Mouse (Mus musculus) midbrain, embryonic 15.5 days (tissue): ENCODE measurements at regions not wholly inside any gene's neighbourhood (a gene's known extent, or its start where the extent isn't known, plus 50 kb on each side); places are given as distances from the start of the nearest gene placed in this dataset.

Experiments used
- ATAC-seq: fragments of 200-750 bp; cut with Nextera tagmentation; replicated peaks from 2 replicates; pipeline ENCODE4 v1.8.0; 2017; ENCODE audit warnings: moderate TSS enrichment
- H3K27ac ChIP-seq: fragments of 300-500 bp; sonication (generic); 2 replicates; pipeline ENCODE4 v1.5.1; 2015; ENCODE audit warnings: mild to moderate bottlenecking, inconsistent platforms
- H3K27me3 ChIP-seq: fragments of 300-500 bp; sonication (generic); replicated peaks from 2 replicates; pipeline ENCODE4 v1.6.1; 2015; ENCODE audit warnings: inconsistent platforms
- H3K36me3 ChIP-seq: fragments of 300-500 bp; sonication (generic); replicated peaks from 2 replicates; pipeline ENCODE4 v1.6.1; 2015; ENCODE audit warnings: inconsistent platforms
- H3K4me1 ChIP-seq: fragments of 300-500 bp; sonication (generic); 2 replicates; pipeline ENCODE4 v1.6.1; 2015; ENCODE audit warnings: inconsistent platforms
- H3K4me2 ChIP-seq: fragments of 300-500 bp; sonication (generic); 2 replicates; pipeline ENCODE4 v1.6.1; 2015; ENCODE audit warnings: inconsistent platforms, mild to moderate bottlenecking, moderate library complexity
- H3K4me3 ChIP-seq: fragments of 300-500 bp; sonication (generic); 2 replicates; pipeline ENCODE4 v1.5.1; 2015; ENCODE audit warnings: mild to moderate bottlenecking, inconsistent platforms
- H3K9ac ChIP-seq: fragments of 300-500 bp; sonication (generic); 2 replicates; pipeline ENCODE4 v1.6.1; 2015; ENCODE audit warnings: mild to moderate bottlenecking, inconsistent platforms
- H3K9me3 ChIP-seq: fragments of 300-500 bp; sonication (generic); 2 replicates; pipeline ENCODE4 v1.6.1; 2016; ENCODE audit warnings: inconsistent platforms
- WGBS: fragments of 180-500 bp; shearing (Covaris S2); methylation state at CpG from one replicate; pipeline ENCODE4 v1.1.7; 2015; ENCODE audit warnings: mixed read lengths; 5-methylcytosine and 5-hydroxymethylcytosine counted together

DNA sequence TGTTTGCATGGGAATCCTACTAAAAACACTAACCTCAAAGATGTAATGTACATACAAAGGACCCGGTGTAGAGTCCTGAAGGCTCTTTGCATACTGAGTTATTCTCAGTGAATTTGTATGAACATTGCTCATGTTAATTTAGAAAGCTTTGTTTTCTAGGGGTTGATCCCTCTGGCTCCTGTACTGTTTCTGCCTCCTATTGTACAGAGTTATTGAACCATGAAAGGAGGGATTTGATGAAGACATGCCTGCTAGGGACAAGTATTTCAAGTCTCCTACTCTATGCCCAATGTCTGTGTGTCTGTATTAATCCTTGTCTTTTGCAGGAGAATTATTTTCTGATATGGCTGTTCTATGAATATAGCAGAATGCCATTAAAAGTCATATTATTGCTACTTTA lies 1425.1 kb downstream of the Fam181b start:
- no peak overlapping the region for H3K4me3 ChIP-seq
- WGBS, result 37% methylated on average over 1 of the region's 1 CpGs

DNA sequence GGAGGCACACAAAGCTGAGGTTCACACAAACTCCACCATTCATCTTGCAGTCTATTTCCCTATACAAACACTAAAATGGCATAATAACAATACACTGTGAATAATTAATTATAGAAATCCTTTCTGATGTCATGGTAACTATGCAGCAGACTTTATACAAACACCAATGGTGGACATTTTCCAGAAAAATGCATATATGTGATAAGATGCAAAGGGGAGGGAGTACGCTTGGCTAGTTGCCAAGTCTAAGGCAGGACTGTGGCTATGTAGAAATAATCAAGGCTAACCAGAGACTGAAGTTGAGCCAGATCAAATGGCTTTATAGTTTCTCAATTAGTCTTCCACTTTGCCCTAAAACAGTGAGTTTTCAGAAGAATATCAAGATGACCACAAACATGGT lies 1437.3 kb downstream of the Fam181b start:
- WGBS, result 87% methylated on average over 1 of the region's 1 CpGs
- no peak for ATAC-seq
- Histone ChIP-seq H3K27ac (no peak overlapping the region), H3K9me3 (no peaks in the 10 kb centered on the region; the same call in none of the 2 replicates), H3K4me1 (no peaks in the 10 kb centered on the region), H3K36me3 (no peaks in the 10 kb centered on the region), H3K4me3 (no peak overlapping the region), H3K9ac (no peak overlapping the region), H3K4me2 (no peak overlapping the region), H3K27me3 (no peaks in the 10 kb centered on the region)

More for the DNA sequence above, 1425.1 kb downstream of the Fam181b start:
- Histone ChIP-seq H3K4me1 (no peaks in the 10 kb centered on the region), H3K27me3 (no peaks in the 10 kb centered on the region), H3K36me3 (no peaks in the 10 kb centered on the region), H3K27ac (no peak overlapping the region), H3K4me2 (no peak overlapping the region), H3K9ac (no peak overlapping the region), H3K9me3 (no peaks in the 10 kb centered on the region)
- ATAC-seq, result no peak

DNA sequence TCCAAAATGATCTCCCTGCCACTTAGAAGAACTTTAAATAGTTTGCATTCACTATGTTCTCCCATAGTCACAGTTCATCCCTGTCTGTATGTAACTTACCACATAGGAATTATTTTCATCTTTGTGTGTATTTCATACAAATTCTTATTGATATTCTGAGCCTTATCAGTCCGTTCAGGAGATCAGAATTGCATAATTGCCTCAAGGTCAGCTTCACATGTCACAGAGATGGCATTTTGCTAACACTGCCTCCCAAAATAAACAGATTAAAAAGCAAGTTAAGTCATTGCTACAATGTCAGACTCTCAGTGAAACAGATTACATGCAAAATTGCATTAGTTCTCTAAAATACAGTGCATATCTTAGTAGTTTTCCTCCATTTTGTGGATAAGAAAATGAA lies 1452.9 kb downstream of the Fam181b start:
- no peaks in the 10 kb centered on the region for H3K36me3 ChIP-seq
- no peak overlapping the region for H3K4me3 ChIP-seq
- H3K4me1 ChIP-seq, result no peaks in the 10 kb centered on the region
- no peaks in the 10 kb centered on the region for H3K27me3 ChIP-seq
- WGBS, result 61% methylated on average over 1 of the region's 1 CpGs
- no peak overlapping the region for H3K9ac ChIP-seq
- no peak for ATAC-seq
- no peak overlapping the region for H3K4me2 ChIP-seq
- H3K27ac ChIP-seq, result no peak overlapping the region
- H3K9me3 ChIP-seq, result no peaks in the 10 kb centered on the region

DNA sequence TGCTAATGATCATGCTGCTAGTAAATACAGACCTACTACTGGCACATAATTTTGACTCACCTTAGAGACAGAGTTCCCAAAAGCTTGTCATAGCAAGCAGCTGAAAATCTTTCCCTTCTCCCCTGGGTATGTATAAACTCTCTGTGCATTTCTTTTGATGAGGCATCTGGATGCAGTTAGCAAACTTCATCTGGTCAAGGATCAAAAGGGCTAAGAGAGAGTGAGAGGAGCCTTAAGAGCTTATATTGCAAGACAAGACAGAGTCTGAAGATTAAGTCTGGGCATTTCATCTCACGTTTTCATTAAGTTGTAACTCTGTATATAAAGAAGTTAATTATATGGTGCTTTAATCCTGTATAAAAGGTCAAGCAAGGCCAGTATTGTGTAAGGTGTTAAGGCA lies 1468.7 kb downstream of the Fam181b start:
- no peaks in the 10 kb centered on the region for H3K9me3 ChIP-seq
- no peaks in the 10 kb centered on the region for H3K36me3 ChIP-seq
- no peak overlapping the region for H3K4me2 ChIP-seq
- no peak for ATAC-seq
- H3K9ac ChIP-seq, result no peak overlapping the region
- WGBS, result 14% methylated on average over 1 of the region's 1 CpGs
- no peaks in the 10 kb centered on the region for H3K27me3 ChIP-seq
- no peak overlapping the region for H3K4me3 ChIP-seq
- no peak overlapping the region for H3K27ac ChIP-seq
- no peaks in the 10 kb centered on the region for H3K4me1 ChIP-seq

GRCm38 (mm10) chr7:94581475-94581874 lies 1501.8 kb downstream of the Fam181b start:
- no peak for ATAC-seq
- Histone ChIP-seq H3K4me2 (no peak overlapping the region), H3K27ac (no peak overlapping the region), H3K36me3 (no peaks in the 10 kb centered on the region), H3K4me3 (no peak overlapping the region), H3K4me1 (no peaks in the 10 kb centered on the region), H3K27me3 (no peaks in the 10 kb centered on the region), H3K9ac (no peak overlapping the region), H3K9me3 (no peaks in the 10 kb centered on the region)
- 41% methylated on average over 3 of the region's 3 CpGs for WGBS

DNA sequence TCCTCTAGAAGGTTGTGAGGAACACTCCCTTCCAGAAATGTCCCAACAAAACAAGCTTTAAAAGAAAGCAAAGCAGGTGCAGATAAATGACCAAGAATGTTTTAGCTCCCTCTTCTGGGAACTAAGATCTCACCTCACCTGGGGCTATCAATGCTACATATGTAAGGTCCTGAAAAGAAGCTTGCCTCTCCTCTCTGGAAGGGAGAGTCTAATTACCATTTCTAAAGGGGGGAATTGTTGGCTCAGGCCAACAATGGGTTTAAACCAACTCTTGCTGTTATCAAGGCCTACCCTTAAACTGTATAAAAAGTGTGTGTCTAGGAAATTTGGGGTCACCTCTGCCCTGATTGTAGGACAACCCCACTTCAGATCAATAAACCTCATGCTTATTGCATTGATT lies 1508.1 kb downstream of the Fam181b start:
- Histone ChIP-seq H3K9me3 (no peaks in the 10 kb centered on the region), H3K4me1 (no peaks in the 10 kb centered on the region), H3K9ac (no peak overlapping the region), H3K4me2 (no peak overlapping the region), H3K4me3 (no peak overlapping the region), H3K36me3 (no peaks in the 10 kb centered on the region), H3K27ac (no peak overlapping the region), H3K27me3 (no peaks in the 10 kb centered on the region)
- ATAC-seq, result no peak

- WGBS, result 48% methylated on average over 1 of the region's 1 CpGs
- H3K9ac ChIP-seq, result no peak overlapping the region
- H3K4me1 ChIP-seq, result no peaks in the 10 kb centered on the region
- H3K36me3 ChIP-seq, result no peaks in the 10 kb centered on the region
- H3K4me2 ChIP-seq, result no peak overlapping the region
- H3K27ac ChIP-seq, result no peak overlapping the region
- no peak for ATAC-seq
- H3K9me3 ChIP-seq, result no peaks in the 10 kb centered on the region
- no peak overlapping the region for H3K4me3 ChIP-seq
- no peaks in the 10 kb centered on the region for H3K27me3 ChIP-seq
These were observed 1515.0 kb downstream of the Fam181b start for GRCm38 (mm10) chr7:94594643-94595042.

DNA sequence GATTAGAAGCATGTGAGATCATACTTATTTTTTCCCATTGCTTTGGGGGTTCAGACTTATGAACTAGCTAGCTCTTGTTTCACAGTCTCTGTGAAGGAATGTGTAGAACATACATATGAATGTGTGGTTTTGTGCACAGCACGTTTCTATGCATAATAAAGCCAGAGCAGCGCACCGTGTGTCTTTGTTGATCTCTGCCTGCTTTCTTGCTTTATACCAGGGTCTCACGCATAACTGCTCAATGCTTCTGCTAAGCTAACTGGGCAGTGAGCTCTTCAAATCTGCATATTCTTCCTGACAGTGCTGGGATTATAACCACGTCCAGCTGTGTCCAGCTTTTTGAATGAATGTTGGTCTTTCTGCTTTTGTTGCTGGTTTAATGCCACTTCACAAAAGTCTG lies 1539.3 kb downstream of the Fam181b start:
- Histone ChIP-seq H3K36me3 (no peaks in the 10 kb centered on the region), H3K9ac (no peak overlapping the region), H3K27me3 (no peaks in the 10 kb centered on the region), H3K9me3 (no peaks in the 10 kb centered on the region), H3K4me1 (peaks cover 3% of the 10 kb centered on the region; the same call in 1 of the 2 replicates), H3K4me2 (no peak overlapping the region), H3K4me3 (no peak overlapping the region), H3K27ac (no peak overlapping the region)
- WGBS, result 12% methylated on average over 5 of the region's 5 CpGs
- ATAC-seq, result no peak

GRCm38 (mm10) chr7:94624546-94624945 lies 1544.9 kb downstream of the Fam181b start:
- no peak for ATAC-seq
- 59% methylated on average over 1 of the region's 1 CpGs for WGBS

GRCm38 (mm10) chr7:94637367-94638023 lies 1533.6 kb upstream of the Tenm4 start:
- H3K4me3 ChIP-seq, result no peak overlapping the region
- no peak for ATAC-seq
- H3K27me3 ChIP-seq, result no peaks in the 10 kb centered on the region
- H3K9ac ChIP-seq, result no peak overlapping the region
- no peaks in the 10 kb centered on the region for H3K4me1 ChIP-seq
- no peaks in the 10 kb centered on the region for H3K9me3 ChIP-seq
- H3K36me3 ChIP-seq, result no peaks in the 10 kb centered on the region
- H3K27ac ChIP-seq, result no peak overlapping the region
- 64% methylated on average over 3 of the region's 3 CpGs for WGBS
- H3K4me2 ChIP-seq, result no peak overlapping the region

More at GRCm38 (mm10) chr7:94624546-94624945, 1544.9 kb downstream of the Fam181b start:
- Histone ChIP-seq H3K4me1 (no peaks in the 10 kb centered on the region), H3K27ac (no peak overlapping the region), H3K27me3 (no peaks in the 10 kb centered on the region), H3K4me3 (no peak overlapping the region), H3K9ac (no peak overlapping the region), H3K36me3 (no peaks in the 10 kb centered on the region), H3K9me3 (no peaks in the 10 kb centered on the region), H3K4me2 (no peak overlapping the region)

DNA sequence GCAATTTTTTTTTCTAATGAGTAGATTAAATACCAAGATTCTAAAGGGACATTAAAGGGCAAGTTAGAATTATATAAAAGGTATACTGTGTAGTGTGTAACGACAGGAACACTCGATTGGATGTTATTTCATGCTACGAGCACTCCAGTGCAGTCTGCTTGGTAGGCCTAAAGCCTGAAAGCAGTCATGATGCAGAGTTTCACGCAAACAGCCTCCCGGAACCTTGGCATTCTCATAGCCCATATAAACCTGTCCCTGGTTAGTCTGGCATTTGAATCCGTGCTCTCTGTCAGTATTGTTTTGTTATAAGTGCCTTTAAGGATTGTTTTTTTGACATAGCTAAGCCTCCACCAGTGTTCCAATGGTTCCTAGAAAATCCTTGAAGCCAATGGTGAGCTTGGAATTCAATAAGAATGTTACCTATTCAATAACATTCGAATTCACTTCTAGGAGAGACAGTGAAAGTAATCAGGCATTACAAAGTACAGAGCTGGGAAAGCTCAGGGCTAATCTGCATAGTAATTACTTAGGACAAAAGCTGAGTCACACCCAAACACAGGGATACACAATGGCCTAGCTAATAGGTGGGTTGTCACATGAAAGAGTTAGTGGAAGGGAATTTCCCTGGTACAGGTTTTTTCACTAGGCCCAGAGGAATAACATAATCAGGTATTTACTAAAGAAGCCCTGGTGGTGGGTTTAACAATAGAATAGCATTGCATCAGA lies 1526.3 kb upstream of the Tenm4 start:
- H3K9me3 ChIP-seq, result no peaks in the 10 kb centered on the region
- no peaks in the 10 kb centered on the region for H3K4me1 ChIP-seq
- no peak overlapping the region for H3K4me3 ChIP-seq
- no peak for ATAC-seq
- no peaks in the 10 kb centered on the region for H3K36me3 ChIP-seq
- no peak overlapping the region for H3K27ac ChIP-seq
- no peak overlapping the region for H3K4me2 ChIP-seq
- 44% methylated on average over 7 of the region's 7 CpGs for WGBS
- no peaks in the 10 kb centered on the region for H3K27me3 ChIP-seq
- no peak overlapping the region for H3K9ac ChIP-seq

GRCm38 (mm10) chr7:94645337-94645736 lies 1525.7 kb upstream of the Tenm4 start:
- Histone ChIP-seq H3K27me3 (no peaks in the 10 kb centered on the region), H3K36me3 (no peaks in the 10 kb centered on the region), H3K9me3 (no peaks in the 10 kb centered on the region), H3K4me2 (no peak overlapping the region), H3K9ac (no peak overlapping the region), H3K4me1 (no peaks in the 10 kb centered on the region), H3K4me3 (no peak overlapping the region), H3K27ac (no peak overlapping the region)
- ATAC-seq, result no peak
- WGBS, result 55% methylated on average over 4 of the region's 4 CpGs

DNA sequence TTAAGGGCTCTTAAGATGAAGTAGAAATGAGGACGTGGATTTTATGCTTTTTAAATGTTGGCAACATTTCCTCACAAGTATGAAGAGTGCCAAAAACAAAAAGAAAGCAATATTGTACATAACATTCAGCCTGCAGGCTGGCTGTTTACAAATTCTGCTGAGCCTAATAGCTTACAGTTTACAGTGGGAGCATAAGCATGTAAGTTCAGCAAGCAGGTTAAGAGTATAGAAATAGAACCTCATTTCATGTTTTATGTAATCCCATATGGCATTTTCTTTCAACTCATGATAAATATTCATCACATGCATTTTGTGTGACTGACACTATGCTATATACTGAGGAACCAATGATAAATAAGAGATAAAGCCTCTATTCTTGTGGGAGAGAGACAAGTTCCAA lies 1520.6 kb upstream of the Tenm4 start:
- H3K4me3 ChIP-seq, result no peak overlapping the region
- no peaks in the 10 kb centered on the region for H3K9me3 ChIP-seq
- H3K9ac ChIP-seq, result no peak overlapping the region
- H3K27ac ChIP-seq, result no peak overlapping the region
- no peak overlapping the region for H3K4me2 ChIP-seq
- WGBS, result 61% methylated on average over 1 of the region's 1 CpGs
- no peak for ATAC-seq
- H3K36me3 ChIP-seq, result no peaks in the 10 kb centered on the region
- H3K4me1 ChIP-seq, result no peaks in the 10 kb centered on the region
- no peaks in the 10 kb centered on the region for H3K27me3 ChIP-seq
